Mouse (Mus musculus) Patski (cell line): ENCODE measurements at regions not wholly inside any gene's neighbourhood (a gene's known extent, or its start where the extent isn't known, plus 50 kb on each side); places are given as distances from the start of the nearest gene placed in this dataset.
A peak's percentile ranks its signal among the peaks of the same experiment; 100 is the strongest.
"Not testable (repeated sequence)": the region's sequence is repeated elsewhere in the genome, so short reads cannot be mapped to it uniquely, and the experiment has no call there.

Source experiments
- ATAC-seq: fragments of 100-300 bp; one replicate; pipeline ENCODE4 v1.8.0; 2021
- CTCF ChIA-PET: fragments of 350-600 bp; sonication (Branson Sonifier 250); formaldehyde crosslinking; loops from one replicate; lab custom pipeline; 2022; ENCODE audit warnings: inconsistent platforms; lab: Charles Lee
- POLR2A ChIA-PET: fragments of 350-600 bp; sonication (Branson Sonifier 250); formaldehyde crosslinking; loops from one replicate; lab custom pipeline; 2022; ENCODE audit warnings: antibody characterized with exemption, inconsistent platforms; lab: Charles Lee
- DNase-seq: peaks from one replicate; pipeline ENCODE4 v3.0.0-alpha.2; 2011; ENCODE audit warnings: low read depth, low spot score
- H3K27me3 ChIP-seq: fragments of 371-371 bp; one replicate; pipeline ENCODE4 v1.5.1; 2021
- CTCF ChIP-seq: fragments of 100-300 bp; IDR thresholded peaks from one replicate; pipeline ENCODE4 v1.5.1; 2021
- in situ Hi-C: fragments of 300-500 bp; cut with MboI; formaldehyde crosslinking; loops from 3 replicates; pipeline ENCODE4 v1.11.1; 2018; ENCODE audit warnings: low pct_unique_long_range_greater_than_20kb, mixed read lengths

DNA sequence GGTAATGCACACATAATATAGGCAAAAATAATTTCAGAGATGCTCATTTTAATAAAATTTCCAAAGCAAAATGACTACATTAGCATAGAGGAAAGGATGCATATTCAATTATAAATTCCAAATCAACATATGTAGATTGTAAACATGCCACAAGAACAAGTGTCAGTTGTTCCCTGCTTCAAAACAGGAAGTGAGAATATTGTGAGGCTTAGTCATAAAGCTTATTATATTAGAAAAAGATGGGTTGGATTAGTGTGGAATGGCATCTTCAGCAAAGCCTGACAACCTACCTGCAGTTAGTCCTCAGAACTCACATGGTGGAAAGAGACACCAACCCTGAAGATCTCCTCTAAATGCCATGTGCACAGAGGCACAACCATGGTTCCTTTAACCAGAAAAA, 92.1 kb downstream of the Susd5 start:
- CTCF ChIA-PET, POLR2A ChIA-PET, H3K27me3 ChIP-seq, DNase-seq, ATAC-seq, in situ Hi-C loops: not testable (repeated sequence)

DNA sequence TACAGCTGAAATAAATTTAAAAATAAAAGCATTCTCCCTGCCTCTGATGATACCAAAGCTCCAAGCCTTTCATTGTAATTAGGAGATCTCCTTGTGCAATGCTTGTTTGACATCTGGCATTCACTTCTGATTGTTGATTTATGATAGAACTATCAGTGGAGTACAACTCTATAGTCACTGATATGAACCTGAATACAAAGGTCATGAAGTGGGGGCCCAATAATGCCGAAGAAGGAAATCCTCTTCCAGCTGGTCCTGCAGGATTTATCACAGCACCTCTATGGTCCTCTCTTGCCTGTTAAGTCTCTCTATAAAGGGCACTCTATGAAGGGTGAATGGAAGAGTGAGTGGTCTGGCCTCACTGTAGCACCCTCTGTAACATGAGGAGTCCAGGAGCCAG, 132.4 kb downstream of the Susd5 start:
- H3K27me3 ChIP-seq, DNase-seq, in situ Hi-C loops, ATAC-seq, POLR2A ChIA-PET, CTCF ChIA-PET: not testable (repeated sequence)

DNA sequence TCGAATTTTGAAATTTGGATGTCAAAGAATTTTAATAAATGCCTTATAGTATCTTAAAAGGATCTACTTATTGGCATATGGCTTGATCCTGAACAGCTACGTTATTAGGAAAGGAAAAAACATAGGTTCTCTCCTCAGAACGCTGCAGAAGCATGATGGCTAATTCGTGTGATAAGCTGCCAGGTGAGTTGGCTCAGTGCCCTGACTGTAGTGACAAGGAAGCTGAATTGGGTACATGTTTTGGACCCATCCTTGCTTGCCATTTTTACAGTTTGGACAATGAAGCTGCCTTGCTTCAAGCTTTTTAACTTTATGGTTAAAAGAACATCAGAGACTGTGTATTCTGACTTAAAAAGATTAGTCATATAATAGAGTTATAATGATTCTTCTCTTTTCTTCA, 128.9 kb upstream of the Bcl2a1c start:
- POLR2A ChIA-PET = no interaction called here
- ATAC-seq (no peak), DNase-seq (no peak)
- H3K27me3 ChIP-seq = no peaks in the 10 kb centered on the region
- in situ Hi-C loops = no loop called here
- TF ChIP-seq CTCF = no peak
- CTCF ChIA-PET = no interaction called here

DNA sequence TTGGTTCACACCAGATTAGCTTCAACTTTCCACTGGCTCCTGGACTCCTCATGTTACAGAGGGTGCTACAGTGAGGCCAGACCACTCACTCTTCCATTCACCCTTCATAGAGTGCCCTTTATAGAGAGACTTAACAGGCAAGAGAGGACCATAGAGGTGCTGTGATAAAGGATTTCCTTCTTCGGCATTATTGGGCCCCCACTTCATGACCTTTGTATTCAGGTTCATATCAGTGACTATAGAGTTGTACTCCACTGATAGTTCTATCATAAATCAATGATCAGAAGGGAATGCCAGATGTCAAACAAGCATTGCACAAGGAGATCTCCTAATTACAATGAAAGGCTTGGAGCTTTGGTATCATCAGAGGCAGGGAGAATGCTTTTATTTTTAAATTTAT, 89.4 kb upstream of the Bcl2a1c start:
- POLR2A ChIA-PET, H3K27me3 ChIP-seq, ATAC-seq, DNase-seq, CTCF ChIA-PET, in situ Hi-C loops: not testable (repeated sequence)

DNA sequence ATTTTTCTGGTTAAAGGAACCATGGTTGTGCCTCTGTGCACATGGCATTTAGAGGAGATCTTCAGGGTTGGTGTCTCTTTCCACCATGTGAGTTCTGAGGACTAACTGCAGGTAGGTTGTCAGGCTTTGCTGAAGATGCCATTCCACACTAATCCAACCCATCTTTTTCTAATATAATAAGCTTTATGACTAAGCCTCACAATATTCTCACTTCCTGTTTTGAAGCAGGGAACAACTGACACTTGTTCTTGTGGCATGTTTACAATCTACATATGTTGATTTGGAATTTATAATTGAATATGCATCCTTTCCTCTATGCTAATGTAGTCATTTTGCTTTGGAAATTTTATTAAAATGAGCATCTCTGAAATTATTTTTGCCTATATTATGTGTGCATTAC, 50.3 kb upstream of the Bcl2a1c start:
- in situ Hi-C loops, H3K27me3 ChIP-seq, DNase-seq, CTCF ChIA-PET, POLR2A ChIA-PET: not testable (repeated sequence)
- ATAC-seq = peak; percentile 12
